Mouse (Mus musculus): ENCODE results near the gene Lrrc3c.

Gene Lrrc3c

GRCm38 (mm10) chr11:98625611-98626410, 27.7 kb downstream of the Lrrc3c start, which contains the start of the genes Gm12355 and Gsdma3:
Gene Gm12355, minus strand, starts transcription at chr11:98625661.
Gene Gsdma3, plus strand, starts transcription at chr11:98626360.
- DNase-seq (ENCODE audit: low spot score in 2 of 2) = no peak

- no peak for DNase-seq (ENCODE audit: low spot score in 2 of 2)
Measured at GRCm38 (mm10) chr11:98628706-98629105, 30.6 kb downstream of the Lrrc3c start.

GRCm38 (mm10) chr11:98630646-98631045, 32.6 kb downstream of the Lrrc3c start:
- DNase-seq (ENCODE audit: low spot score in 2 of 2) = no peak

DNA sequence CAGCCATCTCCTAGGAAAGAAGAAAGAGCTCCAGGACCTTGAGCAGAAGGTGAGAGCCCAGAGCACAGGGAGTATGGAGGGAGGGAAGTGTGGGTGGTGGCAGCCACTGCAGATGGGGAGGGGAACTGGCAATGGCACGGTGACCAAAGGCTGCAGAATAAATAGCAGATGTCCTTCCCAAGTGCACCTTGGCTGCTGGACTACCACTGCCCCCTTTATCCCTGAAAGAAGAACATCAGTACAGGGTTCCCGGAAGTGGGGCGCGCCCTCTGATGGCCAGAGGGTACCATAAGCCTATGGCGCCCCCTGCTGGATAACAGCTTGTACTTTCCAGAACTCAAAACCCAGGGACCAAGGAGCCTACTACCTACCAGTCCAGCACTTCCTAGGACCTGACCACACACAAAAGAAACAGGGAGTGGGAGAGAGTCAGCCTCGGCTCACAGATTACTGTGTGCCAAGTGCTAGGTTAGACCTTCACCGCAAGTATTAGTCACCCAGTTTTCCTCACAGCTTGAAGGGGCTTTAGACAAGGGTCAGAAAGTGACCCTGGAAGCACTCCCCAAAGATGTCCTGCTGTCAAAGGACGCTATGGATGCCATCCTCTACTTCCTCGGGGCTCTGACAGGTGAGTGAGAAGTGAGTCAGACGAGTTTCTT, 37.4 kb downstream of the Lrrc3c start:
- DNase-seq (ENCODE audit: low spot score in 2 of 2) = peak in 1 of 2 experiments; percentile 1

GRCm38 (mm10) chr11:98637501-98637900, 39.4 kb downstream of the Lrrc3c start:
- DNase-seq (ENCODE audit: low spot score in 2 of 2) = no peak

DNA sequence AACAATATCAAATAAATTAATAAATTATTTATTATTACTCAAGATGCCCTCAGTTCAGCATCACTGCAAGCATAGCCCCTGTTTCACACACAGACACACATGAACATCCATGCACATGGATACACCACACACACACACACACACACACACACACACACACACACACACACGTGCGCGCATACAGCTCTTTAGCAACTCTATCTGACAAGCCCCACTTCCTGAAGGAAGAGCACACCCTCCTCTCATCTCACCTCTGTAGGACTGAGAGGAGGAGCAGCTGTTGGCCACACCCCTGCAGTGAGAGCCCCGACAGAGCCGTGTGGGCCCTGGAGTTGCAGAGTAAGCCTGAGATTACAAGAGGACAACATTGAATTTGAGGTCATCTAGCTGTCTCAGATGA, 42.0 kb downstream of the Lrrc3c start:
- no peak for DNase-seq (ENCODE audit: low spot score in 2 of 2)

DNA sequence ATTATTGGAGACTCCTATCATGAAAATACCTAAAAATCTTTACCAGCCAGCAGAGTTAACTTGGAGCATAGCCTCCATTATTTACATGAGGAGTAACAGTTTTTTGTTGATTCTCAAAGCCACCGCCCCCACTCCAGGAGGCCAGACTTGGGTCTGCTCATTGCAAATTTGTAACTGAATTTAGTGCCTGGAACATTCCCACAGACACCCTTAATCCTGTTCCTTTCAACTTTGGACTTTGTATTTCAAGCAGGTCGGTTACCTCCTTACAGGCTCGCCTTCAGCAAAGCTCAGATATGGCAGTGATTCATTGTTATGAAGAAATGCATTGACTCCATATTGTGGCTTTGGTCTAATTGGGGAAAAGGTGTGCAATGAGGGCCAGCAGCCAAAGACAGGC, 46.7 kb downstream of the Lrrc3c start:
- no peak for DNase-seq (ENCODE audit: low spot score in 2 of 2)

GRCm38 (mm10) chr11:98645946-98646345, 47.9 kb downstream of the Lrrc3c start:
- DNase-seq (ENCODE audit: low spot score in 2 of 2) = no peak

DNA sequence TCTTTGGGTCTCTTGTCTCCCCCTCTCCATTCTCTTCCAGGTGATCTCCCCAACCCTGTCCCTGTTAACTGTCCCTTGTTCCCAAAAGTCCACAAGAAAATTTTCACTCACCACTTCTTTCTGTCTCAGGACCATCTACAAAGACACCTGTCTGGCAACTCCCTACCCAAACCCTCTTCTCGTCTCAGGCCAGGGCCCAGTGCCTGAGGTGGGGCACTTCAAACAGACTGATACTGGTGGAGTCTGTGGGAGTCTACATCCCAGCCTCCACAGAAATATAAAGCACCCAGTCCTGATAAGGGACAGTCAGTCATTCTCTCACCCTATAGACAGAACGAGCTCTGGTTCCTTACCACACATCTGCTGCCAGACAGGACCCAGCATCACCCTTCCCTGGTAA, 48.4 kb downstream of the Lrrc3c start, which contains the start of gene Gsdma2:
Gsdma2 (plus strand) TSS at position 301 of the 400 bp plus-strand sequence.
- DNase-seq (ENCODE audit: low spot score in 2 of 2) = no peak
